Mouse (Mus musculus) ES-E14 (cell line): Measurements from ENCODE around the gene Aldh5a1.

Source experiments
- CHD2 ChIP-seq: IDR thresholded peaks from 2 replicates; pipeline ENCODE4 v1.6.1; 2014; ENCODE audit warnings: mild to moderate bottlenecking, low read depth, low read length, inconsistent platforms
- HCFC1 ChIP-seq: IDR thresholded peaks from 2 replicates; pipeline ENCODE4 v1.6.1; 2012; ENCODE audit warnings: low read length, inconsistent platforms, borderline replicate concordance; ENCODE audit not compliant: insufficient read depth
- MAFK ChIP-seq: IDR thresholded peaks from 2 replicates; pipeline ENCODE4 v1.6.1; 2014; ENCODE audit warnings: mild to moderate bottlenecking, low read depth, low read length, inconsistent platforms; ENCODE audit not compliant: insufficient read depth
- ZC3H11A ChIP-seq: IDR thresholded peaks from 2 replicates; pipeline ENCODE4 v1.6.1; 2012; ENCODE audit warnings: low read depth, mild to moderate bottlenecking, inconsistent platforms, low read length, borderline replicate concordance
- ZNF384 ChIP-seq: IDR thresholded peaks from 2 replicates; pipeline ENCODE4 v1.6.1; 2012; ENCODE audit warnings: low read depth, low read length, inconsistent platforms

DNA sequence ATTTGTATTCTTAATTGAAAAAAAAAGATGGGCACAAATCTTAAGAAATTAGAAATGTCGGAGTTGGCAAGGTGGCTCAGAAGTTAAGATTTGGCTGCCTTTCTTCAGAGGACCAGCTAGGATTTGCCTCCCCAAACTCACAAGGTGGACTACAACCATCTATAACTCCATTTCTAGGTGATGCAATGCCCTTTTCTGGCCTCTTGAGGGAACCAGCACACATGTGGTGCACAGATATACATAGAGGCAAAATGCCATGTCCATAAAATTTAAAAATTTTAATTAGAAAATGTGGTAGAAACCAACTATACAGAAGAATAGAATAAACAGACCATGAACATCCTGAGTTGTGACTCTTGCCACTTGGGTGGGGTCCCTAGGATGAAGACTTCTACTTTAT, 28.3 kb downstream of the Aldh5a1 start:
- no peak for TF ChIP-seq ZC3H11A
- TF ChIP-seq MAFK: no peak
- TF ChIP-seq HCFC1: no peak
- no peak for TF ChIP-seq ZNF384
- no peak for TF ChIP-seq CHD2
